Mouse (Mus musculus): Measurements from ENCODE around the gene Ankrd35.

- TF ChIP-seq CTCF (IDR thresholded peaks at IDR 0.05; ENCODE audit: borderline replicate concordance, insufficient read depth, low read length) (peak; percentile 39; the same call in 1 of the 2 replicates), POLR2A (IDR thresholded peaks at IDR 0.05; ENCODE audit: low read depth, low read length) (no peak)
These were observed 49.2 kb downstream of the Ankrd35 start for GRCm38 (mm10) chr3:96719173-96719572.
